Mouse (Mus musculus) olfactory bulb, adult 2 months (tissue): ENCODE data around the gene Gpt2. TPM values are rescaled to one million over a fixed set of nuclear protein-coding genes. Genes with fewer than 3 reads are reported as not detected.

ENCODE experiments used
- H3K27ac ChIP-seq: fragments of 200-500 bp; 2 replicates; pipeline ENCODE4 v1.5.1; 2012; ENCODE audit warnings: low read depth, low read length; ENCODE audit not compliant: insufficient read depth
- H3K4me1 ChIP-seq: fragments of 200-500 bp; 2 replicates; pipeline ENCODE4 v1.6.1; 2012; ENCODE audit warnings: low read length; ENCODE audit not compliant: control insufficient read depth, insufficient read depth
- H3K4me3 ChIP-seq: fragments of 200-500 bp; 2 replicates; pipeline ENCODE4 v1.5.1; 2012; ENCODE audit warnings: mild to moderate bottlenecking, low read depth, low read length, moderate library complexity; ENCODE audit not compliant: insufficient read depth
- CTCF ChIP-seq: fragments of 200-500 bp; IDR thresholded peaks from 2 replicates; pipeline ENCODE4 v1.5.1; 2012; ENCODE audit warnings: low read depth, mild to moderate bottlenecking, low read length, moderate library complexity; ENCODE audit not compliant: insufficient read depth
- POLR2A ChIP-seq: fragments of 200-500 bp; IDR thresholded peaks from 2 replicates; pipeline ENCODE4 v1.6.1; 2012; ENCODE audit warnings: mild to moderate bottlenecking, low read depth, low read length, moderate library complexity; ENCODE audit not compliant: insufficient read depth
- WGBS: fragments of 180-500 bp; shearing (Covaris S2); methylation state at CpG from one replicate; pipeline ENCODE4 v1.1.7; 2018; 5-methylcytosine and 5-hydroxymethylcytosine counted together
- polyA plus RNA-seq: library from polyadenylated mRNA; stranded (reverse); fragments of >200 nt; gene quantifications from 2 replicates; pipeline ENCODE4 v1.2.4, GENCODE M21; 2012; ENCODE audit warnings: low replicate concordance; ENCODE audit not compliant: missing spikeins, insufficient read depth, insufficient read length

Gene Gpt2
- polyA plus RNA-seq, 1 experiment: not detected

- 91% methylated on average over 4 of the region's 4 CpGs for WGBS
- TF ChIP-seq POLR2A (no peak), CTCF (no peak)
- H3K27ac ChIP-seq: no peak overlapping the region
These were observed 4.4 kb downstream of the Gpt2 start for GRCm38 (mm10) chr8:85496778-85497177.

GRCm38 (mm10) chr8:85498577-85498976 is 6.2 kb downstream of the Gpt2 start:
- 69% methylated on average over 2 of the region's 2 CpGs for WGBS
- TF ChIP-seq POLR2A (no peak), CTCF (no peak)
- no peak overlapping the region for H3K27ac ChIP-seq

More at GRCm38 (mm10) chr8:85496778-85497177, 4.4 kb downstream of the Gpt2 start:
- H3K4me3 ChIP-seq: no peak overlapping the region
- peaks cover 29% of the 10 kb centered on the region for H3K4me1 ChIP-seq

GRCm38 (mm10) chr8:85500460-85500859 is 8.1 kb downstream of the Gpt2 start:
- Histone ChIP-seq H3K4me1 (peaks cover 17% of the 10 kb centered on the region), H3K27ac (peak overlapping the region; percentile 51; the same call in 1 of the 2 replicates), H3K4me3 (no peak overlapping the region)
- TF ChIP-seq POLR2A (no peak), CTCF (no peak)
- WGBS: 79% methylated on average over 10 of the region's 10 CpGs

More at GRCm38 (mm10) chr8:85498577-85498976, 6.2 kb downstream of the Gpt2 start:
- no peak overlapping the region for H3K4me3 ChIP-seq
- peaks cover 23% of the 10 kb centered on the region for H3K4me1 ChIP-seq

- H3K4me1 ChIP-seq: peaks cover 17% of the 10 kb centered on the region
- TF ChIP-seq CTCF (no peak), POLR2A (no peak)
- 0 out of 2 replicates have a peak overlapping the region, but pooled peaks have one; percentile 8 for H3K27ac ChIP-seq
- WGBS: 58% methylated on average over 11 of the region's 11 CpGs
- H3K4me3 ChIP-seq: no peak overlapping the region
These were observed 8.7 kb downstream of the Gpt2 start for GRCm38 (mm10) chr8:85500955-85501685.

GRCm38 (mm10) chr8:85502381-85502780 is 10.0 kb downstream of the Gpt2 start:
- no peak overlapping the region for H3K27ac ChIP-seq
- H3K4me1 ChIP-seq: peaks cover 17% of the 10 kb centered on the region
- TF ChIP-seq CTCF (no peak), POLR2A (no peak)
- H3K4me3 ChIP-seq: no peak overlapping the region
- WGBS: 83% methylated on average over 2 of the region's 2 CpGs

- TF ChIP-seq POLR2A: no peak
- TF ChIP-seq CTCF: no peak
- H3K27ac ChIP-seq: no peak overlapping the region
- peaks cover 17% of the 10 kb centered on the region for H3K4me1 ChIP-seq
- WGBS: 58% methylated on average over 3 of the region's 3 CpGs
- H3K4me3 ChIP-seq: no peak overlapping the region
These were observed 10.7 kb downstream of the Gpt2 start for GRCm38 (mm10) chr8:85503065-85503464.

GRCm38 (mm10) chr8:85504704-85505103 is 12.3 kb downstream of the Gpt2 start:
- Histone ChIP-seq H3K27ac (no peak overlapping the region), H3K4me1 (peaks cover 15% of the 10 kb centered on the region), H3K4me3 (no peak overlapping the region)
- WGBS: 92% methylated on average over 6 of the region's 6 CpGs
- TF ChIP-seq CTCF: no peak
- TF ChIP-seq POLR2A: no peak

GRCm38 (mm10) chr8:85506620-85507019 is 14.2 kb downstream of the Gpt2 start:
- WGBS: 85% methylated on average over 4 of the region's 4 CpGs
- H3K27ac ChIP-seq: no peak overlapping the region
- H3K4me3 ChIP-seq: no peak overlapping the region
- peaks cover 2% of the 10 kb centered on the region; the same call in 1 of the 2 replicates for H3K4me1 ChIP-seq
- TF ChIP-seq POLR2A: no peak
- no peak for TF ChIP-seq CTCF

GRCm38 (mm10) chr8:85508661-85509060 is 16.3 kb downstream of the Gpt2 start:
- Histone ChIP-seq H3K4me1 (peaks cover 8% of the 10 kb centered on the region), H3K27ac (no peak overlapping the region), H3K4me3 (no peak overlapping the region)
- TF ChIP-seq POLR2A: no peak
- WGBS: 82% methylated on average over 4 of the region's 4 CpGs

GRCm38 (mm10) chr8:85512234-85512633 is 19.9 kb downstream of the Gpt2 start:
- Histone ChIP-seq H3K4me1 (peaks cover 24% of the 10 kb centered on the region), H3K4me3 (no peak overlapping the region), H3K27ac (no peak overlapping the region)
- 80% methylated on average over 8 of the region's 8 CpGs for WGBS
- TF ChIP-seq POLR2A (no peak), CTCF (no peak)
